Mouse (Mus musculus) C2C12 (cell line): ENCODE results near the gene 4921507P07Rik. TPM values are rescaled to one million over a fixed set of nuclear protein-coding genes. Genes with fewer than 3 reads are reported as not detected.
A peak's percentile ranks its signal among the peaks of the same experiment; 100 is the strongest.

Experiments used
- H3K27me3 ChIP-seq: one replicate; pipeline ENCODE4 v1.6.1; 2011; ENCODE audit not compliant: control insufficient read depth, insufficient read depth, insufficient read length
- H3K36me3 ChIP-seq: one replicate; pipeline ENCODE4 v1.6.1; 2011; ENCODE audit not compliant: control insufficient read depth, insufficient read depth
- H3K4me3 ChIP-seq: one replicate; pipeline ENCODE4 v1.5.1; 2011; ENCODE audit warnings: mild to moderate bottlenecking, control low read depth; ENCODE audit not compliant: poor library complexity, insufficient read depth, severe bottlenecking
- H3K79me2 ChIP-seq: one replicate; pipeline ENCODE4 v1.6.1; 2011; ENCODE audit not compliant: control insufficient read depth, insufficient read depth
- H3K79me3 ChIP-seq: one replicate; pipeline ENCODE4 v1.6.1; 2011; ENCODE audit warnings: low read depth, control low read depth
- H3ac ChIP-seq: one replicate; pipeline ENCODE3; 2011; ENCODE audit warnings: low read depth; ENCODE audit not compliant: control insufficient read depth, insufficient read length
- CEBPB ChIP-seq: IDR thresholded peaks from one replicate; pipeline ENCODE4 v1.6.1; 2011; ENCODE audit warnings: low read depth, mild to moderate bottlenecking, control low read depth, moderate library complexity
- CTCF ChIP-seq: IDR thresholded peaks from one replicate; pipeline ENCODE4 v1.5.1; 2011; ENCODE audit not compliant: control insufficient read depth, insufficient read depth, insufficient read length
- FOSL1 ChIP-seq: IDR thresholded peaks from one replicate; pipeline ENCODE4 v1.8.0; 2011; ENCODE audit warnings: mild to moderate bottlenecking, low read length; ENCODE audit not compliant: poor library complexity, insufficient read depth, severe bottlenecking
- MAX ChIP-seq: IDR thresholded peaks from one replicate; pipeline ENCODE4 v1.6.1; 2011; ENCODE audit warnings: mild to moderate bottlenecking, control low read depth
- MYOD1 ChIP-seq: IDR thresholded peaks from one replicate; pipeline ENCODE4 v1.6.1; 2011; ENCODE audit warnings: low read depth; ENCODE audit not compliant: control insufficient read depth, insufficient read length
- MYOG ChIP-seq: IDR thresholded peaks from one replicate; pipeline ENCODE4 v1.6.1; 2011; ENCODE audit not compliant: control insufficient read depth, insufficient read length; ENCODE audit errors: extremely low read depth
- USF1 ChIP-seq: IDR thresholded peaks from one replicate; pipeline ENCODE4 v1.6.1; 2011; ENCODE audit warnings: low read depth, mild to moderate bottlenecking, control low read depth, moderate library complexity
- polyA plus RNA-seq: library from polyadenylated mRNA; unstranded; fragments of >200 nt; fragmentation: generic; extraction: Trizol; gene quantifications from one replicate; pipeline ENCODE4 v1.2.1, GENCODE M21; 2012; ENCODE audit warnings: missing spikeins

Gene 4921507P07Rik
- polyA plus RNA-seq, 1 experiment = not detected

DNA sequence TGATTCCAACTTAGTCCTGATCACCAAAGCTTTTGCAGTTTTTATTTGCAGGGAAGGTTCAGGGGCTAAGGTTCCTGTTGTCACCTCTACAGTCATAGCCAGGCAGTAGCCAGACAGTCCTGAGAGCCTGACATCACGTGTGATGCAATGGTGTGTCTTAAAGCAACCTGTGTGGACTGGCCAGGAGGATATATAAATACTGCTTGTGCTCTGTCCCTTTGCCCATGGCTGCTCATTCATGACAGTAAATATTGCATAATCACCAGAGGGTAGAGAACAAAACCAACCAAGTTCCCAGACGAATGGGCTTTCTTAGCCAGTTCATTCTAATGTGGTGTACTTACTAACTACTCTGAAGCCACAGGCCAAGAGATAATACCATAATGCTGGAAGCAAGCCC is 9.0 kb downstream of the 4921507P07Rik start:
- Histone ChIP-seq H3K27me3 (peaks cover 29% of the 10 kb centered on the region), H3K79me3 (no peaks in the 10 kb centered on the region), H3ac (no peak overlapping the region), H3K36me3 (no peaks in the 10 kb centered on the region), H3K4me3 (no peak overlapping the region), H3K79me2 (no peaks in the 10 kb centered on the region)
- TF ChIP-seq FOSL1 (no peak), USF1 (no peak), MAX (no peak), MYOD1 (no peak), CTCF (no peak), CEBPB (peak; percentile 6)

DNA sequence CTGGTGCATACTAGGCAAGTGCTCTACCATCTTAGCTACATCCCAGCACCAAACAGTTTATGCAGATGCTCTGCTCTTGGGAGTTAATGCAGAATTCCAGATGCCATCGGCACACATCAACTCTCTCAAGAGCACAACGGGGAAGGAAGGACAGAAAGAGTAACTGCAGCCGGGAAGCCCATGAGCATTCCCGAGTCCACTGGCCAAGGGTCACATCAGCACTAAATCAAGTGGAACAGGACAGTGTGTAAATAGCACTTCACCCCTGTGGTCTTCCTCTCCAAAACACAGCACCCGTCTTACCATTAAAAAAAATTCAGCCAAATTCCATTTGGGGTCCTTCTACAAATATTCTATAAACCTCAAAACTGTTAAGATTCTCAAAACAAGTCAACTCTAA is 10.1 kb downstream of the 4921507P07Rik start:
- Histone ChIP-seq H3K4me3 (no peak overlapping the region), H3K79me3 (no peaks in the 10 kb centered on the region), H3K79me2 (no peaks in the 10 kb centered on the region), H3K36me3 (no peaks in the 10 kb centered on the region), H3K27me3 (peaks cover 23% of the 10 kb centered on the region), H3ac (no peak overlapping the region)
- no peak for TF ChIP-seq USF1
- TF ChIP-seq MYOG = no peak
- no peak for TF ChIP-seq MYOD1
- TF ChIP-seq FOSL1 = no peak
- no peak for TF ChIP-seq MAX
- TF ChIP-seq CTCF = no peak
- no peak for TF ChIP-seq CEBPB

DNA sequence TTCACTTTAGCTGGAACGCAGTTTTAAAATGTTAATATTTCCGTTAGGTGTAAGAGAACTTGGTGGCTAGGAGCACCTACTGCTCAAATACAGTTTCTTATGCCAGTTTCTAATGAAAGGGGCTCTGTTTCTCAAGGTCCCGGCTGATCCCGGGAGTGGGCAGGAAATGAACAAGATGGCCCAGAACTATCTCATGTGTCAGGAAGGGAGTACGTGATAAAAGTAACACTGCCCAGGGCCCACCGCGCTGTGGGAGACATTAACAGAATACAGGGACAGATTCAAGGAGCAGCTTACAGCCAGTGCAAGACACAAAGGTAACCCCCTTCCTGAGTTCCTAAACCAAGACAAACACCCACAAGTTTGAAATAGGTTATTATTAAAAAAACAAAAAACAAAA is 10.7 kb downstream of the 4921507P07Rik start:
- Histone ChIP-seq H3K79me3 (no peaks in the 10 kb centered on the region), H3K27me3 (peaks cover 24% of the 10 kb centered on the region), H3ac (no peak overlapping the region), H3K4me3 (no peak overlapping the region), H3K36me3 (no peaks in the 10 kb centered on the region), H3K79me2 (no peaks in the 10 kb centered on the region)
- TF ChIP-seq MAX = no peak
- no peak for TF ChIP-seq FOSL1
- no peak for TF ChIP-seq USF1
- TF ChIP-seq CTCF = no peak
- TF ChIP-seq MYOG = no peak
- no peak for TF ChIP-seq MYOD1
- TF ChIP-seq CEBPB = no peak

DNA sequence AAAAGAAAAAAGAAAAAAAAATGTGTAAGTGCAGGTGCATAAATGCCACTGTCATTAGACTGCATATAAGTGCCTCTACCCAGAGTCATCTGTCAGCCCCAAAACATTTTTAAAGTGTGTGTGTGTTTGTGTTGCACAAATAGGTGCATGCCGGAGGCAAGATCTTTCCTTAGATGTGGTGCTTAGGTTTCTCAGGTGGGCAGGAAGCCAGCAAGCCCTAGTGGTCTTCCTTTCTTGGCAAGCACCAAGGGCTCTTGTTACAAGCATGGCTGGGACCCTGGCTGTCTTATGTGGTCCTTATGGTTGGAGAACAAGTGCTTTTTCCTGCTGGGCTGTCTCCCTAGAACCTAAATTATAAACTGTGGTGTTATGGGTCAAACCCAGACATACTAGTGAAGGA is 24.8 kb downstream of the 4921507P07Rik start:
- Histone ChIP-seq H3K4me3 (no peak overlapping the region), H3K79me2 (no peaks in the 10 kb centered on the region), H3K36me3 (no peaks in the 10 kb centered on the region), H3K79me3 (no peaks in the 10 kb centered on the region), H3K27me3 (peaks cover 3% of the 10 kb centered on the region), H3ac (no peak overlapping the region)
- TF ChIP-seq MYOG (no peak), USF1 (no peak), CEBPB (no peak), FOSL1 (no peak), MAX (no peak), CTCF (no peak), MYOD1 (no peak)

DNA sequence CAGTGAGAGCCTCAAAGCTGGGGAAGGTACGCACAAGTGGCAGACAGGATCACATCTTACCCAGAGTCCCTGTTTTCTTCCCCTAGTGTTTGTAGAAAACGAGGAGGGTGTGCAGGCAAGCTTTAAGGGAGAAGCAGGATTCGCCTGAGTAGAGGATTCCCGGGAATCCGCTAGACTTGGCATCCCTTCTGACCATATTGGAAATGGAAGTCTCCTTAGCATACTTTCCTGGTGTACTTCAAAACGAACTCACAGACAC is 29.5 kb downstream of the 4921507P07Rik start:
- TF ChIP-seq FOSL1 (no peak), MYOG (no peak), CTCF (no peak), MYOD1 (no peak), CEBPB (no peak), MAX (no peak), USF1 (no peak)
- Histone ChIP-seq H3K79me2 (peaks cover 16% of the 10 kb centered on the region), H3K27me3 (no peaks in the 10 kb centered on the region)

DNA sequence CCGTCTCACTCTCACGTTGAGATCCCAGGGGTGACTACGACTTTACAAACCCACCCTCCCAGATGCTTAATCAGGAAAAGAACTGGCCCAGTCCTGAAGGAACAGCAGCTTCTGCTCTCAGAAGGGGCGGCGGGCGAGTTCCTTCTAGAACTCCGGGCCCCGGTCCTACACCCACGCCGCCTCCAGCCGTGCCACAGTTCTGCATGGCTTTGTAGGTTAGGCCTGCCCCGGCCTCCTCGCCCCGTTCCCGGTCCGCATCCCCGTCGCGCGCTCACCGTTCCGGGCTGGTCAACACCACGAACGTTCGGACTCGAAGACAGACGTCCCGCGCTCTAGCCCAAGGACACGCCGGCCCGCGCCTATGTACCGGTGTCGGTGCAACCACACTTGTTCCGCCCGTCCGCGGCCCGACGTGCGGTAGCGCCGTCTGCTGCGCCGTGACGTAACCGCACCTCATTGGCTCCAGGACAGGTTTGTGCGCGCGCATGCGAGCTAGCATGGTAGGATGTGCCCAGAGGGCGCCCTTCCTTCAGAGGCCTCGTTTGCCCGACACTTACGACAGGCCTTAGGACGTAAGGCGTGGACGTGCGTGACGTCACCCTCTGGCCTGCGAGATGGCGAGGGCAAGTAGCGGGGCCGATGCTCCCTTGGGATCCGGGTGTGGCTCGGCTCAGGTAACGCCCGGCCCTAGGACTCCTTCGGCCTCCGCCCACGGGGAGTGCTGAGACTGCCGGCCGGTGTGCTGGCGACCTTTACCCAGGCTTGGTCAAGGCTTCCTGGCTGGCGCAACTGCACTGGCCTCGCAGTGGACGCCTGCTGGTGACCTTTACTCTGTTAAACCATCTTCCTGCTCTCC is 30.1 kb downstream of the 4921507P07Rik start, which contains the start of gene Cycs:
Gene Cycs (minus strand): TSS at position 398 of the 856 bp plus-strand sequence.
- TF ChIP-seq MAX (peak; percentile 85), MYOG (no peak)
- Histone ChIP-seq H3K79me2 (peaks cover 16% of the 10 kb centered on the region), H3K4me3 (peak within 1 kb of the TSS; percentile 50), H3K36me3 (peaks cover 25% of the 10 kb centered on the region), H3ac (peak within 1 kb of the TSS; percentile 74), H3K79me3 (peaks cover 13% of the 10 kb centered on the region), H3K27me3 (no peaks in the 10 kb centered on the region)

More for the DNA sequence above, 29.5 kb downstream of the 4921507P07Rik start:
- peak overlapping the region; percentile 36 for H3K4me3 ChIP-seq
- H3ac ChIP-seq = peak overlapping the region; percentile 74
- H3K79me3 ChIP-seq = peaks cover 13% of the 10 kb centered on the region
- H3K36me3 ChIP-seq = peaks cover 25% of the 10 kb centered on the region
